Mouse (Mus musculus) intestine, embryonic 15.5 days (tissue): ENCODE results near the gene Dck. TPM values are rescaled to one million over a fixed set of nuclear protein-coding genes. Genes with fewer than 3 reads are reported as not detected.

Source experiments
- polyA plus RNA-seq: library from polyadenylated mRNA; unstranded; fragments of >200 nt; fragmentation: Nextera tagmentation; extraction: Ambion mirVana; gene quantifications from 2 replicates; pipeline ENCODE4 v1.2.1, GENCODE M21; 2015

Gene Dck
- polyA plus RNA-seq, 1 experiment from 2014 or later: 44.2 TPM

Other genes with a start within 250 kb of the Dck start
- gene Jchain, start 237.1 kb upstream of the Dck start, polyA plus RNA-seq: 0.20 TPM in 1 of 2 replicates, not detected in the other
- 59.4 and 61.2 TPM in 2 replicates for gene Utp3, start 210.5 kb upstream of the Dck start, polyA plus RNA-seq
- gene Rufy3, start 200.0 kb upstream of the Dck start, polyA plus RNA-seq: 17.4 and 20.9 TPM in 2 replicates
- 47.2 and 47.9 TPM in 2 replicates for gene Grsf1, start 88.8 kb upstream of the Dck start, polyA plus RNA-seq
- 9.6 and 11.4 TPM in 2 replicates for gene Mob1b, start 44.1 kb upstream of the Dck start, polyA plus RNA-seq
- 4.6 and 4.7 TPM in 2 replicates for gene Slc4a4, start 121.8 kb downstream of the Dck start, polyA plus RNA-seq